Mouse (Mus musculus) mouse trophoblast stem cell (cell line): ENCODE results near the gene Defb5.
"Not testable (repeated sequence)": the region's sequence is repeated elsewhere in the genome, so short reads cannot be mapped to it uniquely, and the experiment has no call there.

Experiments used
- in situ Hi-C, 2 experiments: fragments of 300-500 bp; cut with MseI, MboI; formaldehyde crosslinking; loops; 2 replicates in 1 of 2; 3 replicates in 1 of 2; pipeline ENCODE4 v1.15.1; 2025

Gene Defb5

GRCm38 (mm10) chr8:19247280-19247679 is at the start of gene Defb5:
Gene Defb5, plus strand, starts transcription at chr8:19247580.
- in situ Hi-C loops: no loop called here

DNA sequence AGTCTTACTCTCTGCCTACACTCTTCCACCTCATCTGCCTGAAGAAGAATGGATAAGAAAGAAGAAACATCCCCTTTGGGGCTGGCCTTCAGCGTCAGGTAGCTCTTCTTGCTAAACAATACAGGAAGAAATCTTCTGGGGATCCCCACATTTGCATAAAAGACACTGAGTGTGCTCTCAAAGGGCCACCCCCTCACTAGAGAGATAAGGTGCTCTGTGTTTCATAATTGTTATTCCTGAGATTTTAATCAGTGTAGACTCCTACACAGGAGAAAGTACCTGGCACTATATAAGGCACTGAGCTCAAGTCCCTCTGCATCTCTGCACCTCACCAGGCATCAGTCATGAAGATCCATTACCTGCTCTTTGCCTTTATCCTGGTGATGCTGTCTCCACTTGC is 22.2 kb upstream of the Defb5 start, which contains the start of gene Defb6:
Gene Defb6 (plus strand): TSS at position 318 of the 400 bp plus-strand sequence.
- in situ Hi-C loops: no loop called here

DNA sequence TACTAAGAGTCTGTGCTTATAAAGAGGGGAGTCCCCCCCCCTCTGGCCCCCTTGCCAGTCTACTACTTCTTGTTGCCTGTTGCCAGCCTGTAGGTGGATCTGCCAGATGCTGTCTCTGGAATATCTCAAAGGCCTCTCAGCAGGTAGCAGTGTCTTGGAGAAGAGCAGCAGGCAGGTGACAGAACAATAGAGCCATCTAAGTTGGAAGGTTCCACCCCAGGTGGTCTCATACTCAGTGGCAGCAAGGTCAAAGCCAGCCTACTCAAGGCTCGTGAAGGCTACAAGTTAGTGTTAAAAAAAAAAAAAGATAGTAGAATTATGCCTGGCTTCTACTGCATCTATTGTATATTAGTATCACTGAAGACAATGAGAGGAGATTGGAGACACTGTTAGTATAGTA is 9.3 kb upstream of the Defb5 start:
- in situ Hi-C loops: no loop called here

DNA sequence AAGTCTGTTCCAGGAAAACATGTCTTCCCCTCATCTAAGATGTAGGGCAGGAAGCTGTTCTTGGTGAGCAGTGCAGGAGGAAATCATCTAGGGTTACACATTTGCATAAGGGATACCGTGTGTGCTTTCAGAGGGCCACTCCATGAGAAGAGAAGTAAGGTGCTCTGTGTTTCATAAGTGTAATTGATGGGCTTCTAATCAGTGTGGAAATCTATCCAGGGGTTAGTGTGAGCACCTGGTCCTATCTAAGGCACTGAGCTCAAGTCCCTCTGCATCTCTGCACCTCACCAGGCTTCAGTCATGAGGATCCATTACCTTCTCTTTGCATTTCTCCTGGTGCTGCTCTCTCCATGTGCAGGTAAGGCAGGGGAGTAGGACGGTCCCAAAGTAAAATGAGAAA is 7.8 kb upstream of the Defb5 start, which contains the start of gene Defb46:
Gene Defb46 (plus strand): TSS at position 301 of the 400 bp plus-strand sequence.
- in situ Hi-C loops: no loop called here

- in situ Hi-C loops: no loop called here
These were observed 10.8 kb downstream of the Defb5 start for GRCm38 (mm10) chr8:19258136-19258535.

GRCm38 (mm10) chr8:19259667-19260066 is 12.3 kb downstream of the Defb5 start:
- in situ Hi-C loops: no loop called here

GRCm38 (mm10) chr8:19293060-19293459 is 45.7 kb downstream of the Defb5 start, which contains the start of gene Defb3:
Gene Defb3, plus strand, starts transcription at chr8:19293360.
- in situ Hi-C loops: not testable (repeated sequence)

GRCm38 (mm10) chr8:19298361-19298760 is 51.0 kb downstream of the Defb5 start:
- in situ Hi-C loops: not testable (repeated sequence)
